Mouse (Mus musculus) small intestine, adult 2 months (tissue): ENCODE results near the gene Camk2d.

Experiments used
- CTCF ChIP-seq: fragments of 200-500 bp; IDR thresholded peaks from 2 replicates; pipeline ENCODE4 v1.5.1; 2012; ENCODE audit warnings: low read depth, mild to moderate bottlenecking, control low read depth, inconsistent platforms, low read length, moderate library complexity, mixed read lengths; ENCODE audit not compliant: insufficient replicate concordance, insufficient read length; ENCODE audit errors: extremely low read depth
- POLR2A ChIP-seq: fragments of 200-500 bp; IDR thresholded peaks from 2 replicates; pipeline ENCODE4 v1.6.1; 2012; ENCODE audit warnings: low read depth, mild to moderate bottlenecking, control low read depth, inconsistent platforms, low read length, moderate library complexity

DNA sequence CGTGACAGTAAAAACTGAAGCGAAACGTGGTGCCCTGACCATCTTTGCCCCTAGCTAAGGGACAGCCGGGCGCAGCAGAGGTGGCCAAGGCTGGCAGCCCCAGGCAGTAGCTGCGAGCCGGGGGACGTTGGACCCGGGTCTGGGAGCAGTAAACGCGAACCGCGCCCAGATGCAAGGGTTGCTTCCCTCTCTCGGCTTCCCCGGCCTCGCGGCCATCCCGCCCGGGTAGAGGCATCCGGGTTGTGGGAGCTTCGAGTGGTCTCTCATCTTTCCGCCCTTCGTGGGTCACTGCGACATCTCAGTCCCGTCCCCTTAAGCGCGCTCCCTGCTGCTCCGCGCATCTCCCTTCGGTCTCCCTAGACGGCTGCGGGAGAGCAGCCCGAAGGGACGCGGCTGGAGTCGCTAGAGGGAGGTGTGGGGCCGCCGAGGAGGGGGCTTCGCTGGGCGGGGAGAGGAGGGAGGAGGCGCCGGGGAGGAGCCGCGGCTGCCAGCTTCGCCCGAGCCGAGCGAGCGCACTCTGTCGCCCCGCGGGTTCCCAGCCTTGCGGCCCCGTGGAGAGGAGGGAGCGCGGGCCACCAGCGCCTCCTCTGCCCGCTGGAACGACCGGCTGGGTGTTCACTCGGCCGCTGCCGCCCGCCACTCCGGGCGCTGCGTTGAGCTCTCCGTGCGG lies 524 bp downstream of the Camk2d start:
- TF ChIP-seq CTCF (peak; percentile 25; the same call in 1 of the 2 replicates), POLR2A (no peak)
